ENCODE assay signal across 8 mouse cellular contexts in the genomic region with DNA sequence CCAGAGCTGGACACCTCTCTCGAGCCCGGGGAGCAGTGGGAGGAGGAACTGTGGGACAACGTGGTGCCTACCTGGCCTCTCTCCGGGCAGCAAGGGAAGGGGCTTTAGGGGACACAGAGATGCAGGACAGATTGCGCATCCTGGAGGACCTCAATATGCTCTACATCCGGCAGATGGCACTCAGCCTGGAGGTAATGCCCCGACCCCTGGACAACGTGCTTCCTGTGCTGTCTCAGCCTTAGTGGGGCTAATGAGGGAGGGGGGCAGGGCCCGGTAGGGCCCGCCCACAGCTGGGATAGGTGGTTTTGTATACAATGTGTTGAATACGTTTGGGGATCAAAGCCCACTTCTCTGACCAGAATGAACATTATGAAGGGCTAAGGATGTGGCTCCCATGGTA. TPM values are rescaled to one million over a fixed set of nuclear protein-coding genes. Genes with fewer than 3 reads are reported as not detected.
DNase-seq lines count a peak whose midpoint lies in the region; ATAC-seq and TF ChIP-seq lines count a peak whose summit lies in the region.

No protein-coding gene starts in this region.

- peak overlapping the region; percentile 79; the same call in 1 of the 2 replicates for H3K9ac ChIP-seq in intestine, postnatal 0 days (ENCODE audit: low read depth, low read length)
- H3K9ac ChIP-seq in midbrain, embryonic 11.5 days (ENCODE audit: low read length) = peak overlapping the region; percentile 97

- H3K27me3 ChIP-seq in thymus, adult 2 months (ENCODE audit: control insufficient read depth, insufficient read depth, low read length) = peaks cover 5% of the 10 kb centered on the region
- H3K27me3 ChIP-seq in forebrain, embryonic 10.5 days (ENCODE audit: poor library complexity, severe bottlenecking) = peaks cover 55% of the 10 kb centered on the region
- H3K27me3 ChIP-seq in intestine, postnatal 0 days (replicated peaks; ENCODE audit: control insufficient read depth, insufficient read depth, low read length) = no peaks in the 10 kb centered on the region
- peaks cover 7% of the 10 kb centered on the region for H3K27me3 ChIP-seq in midbrain, embryonic 11.5 days (ENCODE audit: control insufficient read depth, insufficient read depth, low read length)

- ATAC-seq in intestine, postnatal 0 days = no peak
- ATAC-seq in midbrain, embryonic 11.5 days (ENCODE audit: low FRiP score) = peak; percentile 54

- peak overlapping the region; percentile 41 for H3K4me3 ChIP-seq in thymus, adult 2 months (ENCODE audit: control insufficient read depth, insufficient read depth, low read length)
- H3K4me3 ChIP-seq in forebrain, embryonic 10.5 days = peak overlapping the region; percentile 64
- peak overlapping the region; percentile 59 for H3K4me3 ChIP-seq in intestine, postnatal 0 days (ENCODE audit: low read depth, low read length)
- H3K4me3 ChIP-seq in midbrain, embryonic 11.5 days (ENCODE audit: low read depth, low read length) = peak overlapping the region; percentile 51

- no peak for TF ChIP-seq CTCF in thymus, adult 2 months (IDR thresholded peaks at IDR 0.05; ENCODE audit: borderline replicate concordance, control insufficient read depth, extremely low read depth, insufficient read depth, low read length, poor library complexity)
- TF ChIP-seq CTCF in intestine, postnatal 0 days (IDR thresholded peaks at IDR 0.05; ENCODE audit: low read depth) = peak; percentile 42

- no peaks in the 10 kb centered on the region for H3K9me3 ChIP-seq in forebrain, embryonic 10.5 days
- no peaks in the 10 kb centered on the region for H3K9me3 ChIP-seq in intestine, postnatal 0 days (ENCODE audit: control insufficient read depth)
- H3K9me3 ChIP-seq in midbrain, embryonic 11.5 days (ENCODE audit: control insufficient read depth, low read length) = no peaks in the 10 kb centered on the region

- H3K27ac ChIP-seq in thymus, adult 2 months (ENCODE audit: control insufficient read depth, insufficient read depth, low read length) = no peak overlapping the region
- peak overlapping the region; percentile 97 for H3K27ac ChIP-seq in forebrain, embryonic 10.5 days
- peak overlapping the region; percentile 95 for H3K27ac ChIP-seq in intestine, postnatal 0 days (ENCODE audit: low read depth, low read length)
- peak overlapping the region; percentile 99 for H3K27ac ChIP-seq in midbrain, embryonic 11.5 days (ENCODE audit: low read depth, low read length)

- 4% methylated on average over 11 of the region's 11 CpGs for WGBS in thymus, adult 2 months
- WGBS in forebrain, embryonic 10.5 days = under 1% methylated on average over 11 of the region's 11 CpGs
- 6% methylated on average over 11 of the region's 11 CpGs for WGBS in intestine, postnatal 0 days
- WGBS in midbrain, embryonic 11.5 days = under 1% methylated on average over 11 of the region's 11 CpGs

- H3K4me1 ChIP-seq in thymus, adult 2 months (replicated peaks; ENCODE audit: control insufficient read depth, insufficient read depth, low read length) = peaks cover 27% of the 10 kb centered on the region
- H3K4me1 ChIP-seq in forebrain, embryonic 10.5 days = peaks cover 88% of the 10 kb centered on the region
- peaks cover 14% of the 10 kb centered on the region for H3K4me1 ChIP-seq in intestine, postnatal 0 days (replicated peaks; ENCODE audit: control insufficient read depth, insufficient read depth, low read length)
- peaks cover 46% of the 10 kb centered on the region for H3K4me1 ChIP-seq in midbrain, embryonic 11.5 days (ENCODE audit: control insufficient read depth, insufficient read depth, low read length)

- no peak for TF ChIP-seq POLR2A in thymus, adult 2 months (IDR thresholded peaks at IDR 0.05; ENCODE audit: control insufficient read depth, extremely low read depth, insufficient read depth, low read length, poor library complexity)

- peak overlapping the region; percentile 87 for H3K4me2 ChIP-seq in intestine, postnatal 0 days (replicated peaks; ENCODE audit: low read depth)
- peak overlapping the region; percentile 86 for H3K4me2 ChIP-seq in midbrain, embryonic 11.5 days

- DNase-seq in thymus, adult 2 months = no peak
- no peak for DNase-seq in thymus, adult 18-20 months
- DNase-seq in forebrain, embryonic 10.5 days (ENCODE audit: extremely low spot score, low spot score) = peak; percentile 71
- DNase-seq in midbrain, embryonic 11.5 days (ENCODE audit: low spot score, missing footprints) = no peak
- no peak for DNase-seq in left cerebral cortex, adult 18-20 months (ENCODE audit: low spot score in 2 of 2)
- no peak for DNase-seq in right cerebral cortex, postnatal 25 days
- no peak for DNase-seq in layer of hippocampus, postnatal 25 days (ENCODE audit: extremely low spot score in 1 of 2, low spot score in 1 of 2)

- no peaks in the 10 kb centered on the region for H3K36me3 ChIP-seq in thymus, adult 2 months (ENCODE audit: control insufficient read depth, insufficient read depth, low read length)
- H3K36me3 ChIP-seq in forebrain, embryonic 10.5 days (replicated peaks) = peaks cover 9% of the 10 kb centered on the region
- H3K36me3 ChIP-seq in intestine, postnatal 0 days (ENCODE audit: control insufficient read depth, insufficient read depth) = no peaks in the 10 kb centered on the region
- H3K36me3 ChIP-seq in midbrain, embryonic 11.5 days (ENCODE audit: control insufficient read depth, insufficient read depth, low read length) = no peaks in the 10 kb centered on the region

RNA-seq across cellular contexts. Expression of a gene that starts 2.8 kb away (rescaled TPM):
- 40.5 and 41.3 TPM in 2 replicates for polyA plus RNA-seq in thymus, adult 2 months (2012; rRNA removed)
- 32.1 and 32.7 TPM in 2 replicates for polyA plus RNA-seq in forebrain, embryonic 10.5 days (2016; fragmentation: Nextera tagmentation; extraction: Ambion mirVana)
- polyA plus RNA-seq in intestine, postnatal 0 days (2015; fragmentation: Nextera tagmentation; extraction: Ambion mirVana) = 19.7 and 21.1 TPM in 2 replicates
- polyA plus RNA-seq in midbrain, embryonic 11.5 days (2014; fragmentation: Nextera tagmentation; extraction: Ambion mirVana) = 13.6 and 16.6 TPM in 2 replicates
- 10 to 100 TPM; 88.3 to 88.8 TPM for total RNA-seq in left cerebral cortex, adult 18-20 months (2021)
- 10 to 100 TPM; 83.6 to 93.5 TPM for total RNA-seq in layer of hippocampus, postnatal 25 days (2021)

RNA-seq across cellular contexts. Expression of a gene that starts 12.8 kb away (rescaled TPM):
- polyA plus RNA-seq in thymus, adult 2 months (2012; rRNA removed) = 67.2 and 98.6 TPM in 2 replicates
- 17.5 and 19.2 TPM in 2 replicates for polyA plus RNA-seq in forebrain, embryonic 10.5 days (2016; fragmentation: Nextera tagmentation; extraction: Ambion mirVana)
- polyA plus RNA-seq in intestine, postnatal 0 days (2015; fragmentation: Nextera tagmentation; extraction: Ambion mirVana) = 6.0 and 8.5 TPM in 2 replicates
- 18.8 and 19.4 TPM in 2 replicates for polyA plus RNA-seq in midbrain, embryonic 11.5 days (2014; fragmentation: Nextera tagmentation; extraction: Ambion mirVana)
- 10 to 100 TPM; 23.1 to 26.3 TPM for total RNA-seq in left cerebral cortex, adult 18-20 months (2021)
- total RNA-seq in layer of hippocampus, postnatal 25 days (2021) = 10 to 100 TPM; 24.0 to 26.2 TPM

RNA-seq across cellular contexts. Expression of a gene that starts 16.7 kb away (rescaled TPM):
- polyA plus RNA-seq in thymus, adult 2 months (2012; rRNA removed) = 227 and 265 TPM in 2 replicates
- polyA plus RNA-seq in forebrain, embryonic 10.5 days (2016; fragmentation: Nextera tagmentation; extraction: Ambion mirVana) = 125 and 137 TPM in 2 replicates
- 69.1 and 72.7 TPM in 2 replicates for polyA plus RNA-seq in intestine, postnatal 0 days (2015; fragmentation: Nextera tagmentation; extraction: Ambion mirVana)
- polyA plus RNA-seq in midbrain, embryonic 11.5 days (2014; fragmentation: Nextera tagmentation; extraction: Ambion mirVana) = 134 and 153 TPM in 2 replicates
- total RNA-seq in left cerebral cortex, adult 18-20 months (2021) = 10 to 100 TPM; 37.2 to 40.2 TPM
- 10 to 100 TPM; 54.3 to 58.0 TPM for total RNA-seq in layer of hippocampus, postnatal 25 days (2021)

RNA-seq across cellular contexts. Expression of a gene that starts 18.1 kb away (rescaled TPM):
- polyA plus RNA-seq in thymus, adult 2 months (2012; rRNA removed) = 0.80 and 0.89 TPM in 2 replicates
- polyA plus RNA-seq in forebrain, embryonic 10.5 days (2016; fragmentation: Nextera tagmentation; extraction: Ambion mirVana) = 13.9 and 14.7 TPM in 2 replicates
- 1.0 and 1.2 TPM in 2 replicates for polyA plus RNA-seq in intestine, postnatal 0 days (2015; fragmentation: Nextera tagmentation; extraction: Ambion mirVana)
- 11.1 and 13.7 TPM in 2 replicates for polyA plus RNA-seq in midbrain, embryonic 11.5 days (2014; fragmentation: Nextera tagmentation; extraction: Ambion mirVana)
- total RNA-seq in left cerebral cortex, adult 18-20 months (2021) = 10 to 100 TPM; 33.0 to 33.3 TPM
- total RNA-seq in layer of hippocampus, postnatal 25 days (2021) = 10 to 100 TPM; 25.1 to 28.4 TPM

RNA-seq across cellular contexts. Expression of a gene that starts 18.1 kb away (rescaled TPM):
- 0.19 and 0.38 TPM in 2 replicates for polyA plus RNA-seq in thymus, adult 2 months (2012; rRNA removed)
- 1.3 and 1.9 TPM in 2 replicates for polyA plus RNA-seq in forebrain, embryonic 10.5 days (2016; fragmentation: Nextera tagmentation; extraction: Ambion mirVana)
- 0.60 and 1.0 TPM in 2 replicates for polyA plus RNA-seq in intestine, postnatal 0 days (2015; fragmentation: Nextera tagmentation; extraction: Ambion mirVana)
- 1.7 TPM in 2 replicates for polyA plus RNA-seq in midbrain, embryonic 11.5 days (2014; fragmentation: Nextera tagmentation; extraction: Ambion mirVana)
- 10 to 100 TPM; 33.9 to 35.7 TPM for total RNA-seq in left cerebral cortex, adult 18-20 months (2021)
- total RNA-seq in layer of hippocampus, postnatal 25 days (2021) = 10 to 100 TPM; 22.1 to 25.0 TPM
